Mouse (Mus musculus): ENCODE measurements around the gene Col25a1.
A peak's percentile ranks its signal among the peaks of the same experiment; 100 is the strongest.

Col25a1 gene

GRCm38 (mm10) chr3:130310694-130311305 lies 179.5 kb downstream of the Col25a1 start:
- DNase-seq (ENCODE audit: low read depth, low spot score): no peak

- DNase-seq (ENCODE audit: low read depth, low spot score): no peak
Measured at GRCm38 (mm10) chr3:130313246-130313645, 181.9 kb downstream of the Col25a1 start.

GRCm38 (mm10) chr3:130327039-130328015 lies 196.0 kb downstream of the Col25a1 start:
- DNase-seq (ENCODE audit: low read depth, low spot score): no peak

- no peak for DNase-seq (ENCODE audit: low read depth, low spot score)
Measured at GRCm38 (mm10) chr3:130328909-130329308, 197.6 kb downstream of the Col25a1 start.

DNA sequence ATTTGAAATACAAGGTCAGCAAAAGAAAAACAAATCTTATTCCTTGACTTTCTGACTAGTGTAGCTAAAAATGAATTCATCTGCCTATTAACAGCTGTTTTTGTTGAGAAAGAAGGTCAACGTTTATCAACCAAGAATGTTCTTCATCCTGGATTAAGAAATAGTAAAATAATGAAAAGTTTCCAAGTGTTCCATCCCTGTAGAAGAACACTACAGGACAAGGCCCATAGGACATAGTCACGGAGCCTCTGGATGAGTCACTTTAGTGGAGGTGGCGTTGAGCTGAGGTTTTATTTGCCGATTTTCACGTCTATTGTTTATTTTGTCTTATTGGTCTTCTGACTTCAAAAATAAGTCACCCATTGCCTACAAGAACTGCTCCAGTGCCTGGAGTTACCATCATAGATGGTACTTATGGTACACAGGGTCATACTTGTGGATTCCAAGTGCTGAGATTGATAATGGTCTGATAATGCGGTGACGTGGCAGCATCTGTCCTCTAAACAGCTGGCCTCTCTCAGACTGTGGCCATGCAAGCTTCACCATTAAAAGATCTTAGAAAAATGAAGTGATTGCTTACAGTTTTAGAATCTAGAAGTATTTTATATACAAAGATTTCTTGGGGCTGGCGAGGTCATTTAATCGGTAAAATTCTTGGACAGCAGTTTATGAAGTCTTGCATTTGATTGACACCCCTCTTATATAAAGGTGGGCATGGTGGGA lies 198.7 kb downstream of the Col25a1 start:
- no peak for DNase-seq (ENCODE audit: low read depth, low spot score)

GRCm38 (mm10) chr3:130330556-130330950 lies 199.3 kb downstream of the Col25a1 start:
- DNase-seq (ENCODE audit: low read depth, low spot score): no peak

DNA sequence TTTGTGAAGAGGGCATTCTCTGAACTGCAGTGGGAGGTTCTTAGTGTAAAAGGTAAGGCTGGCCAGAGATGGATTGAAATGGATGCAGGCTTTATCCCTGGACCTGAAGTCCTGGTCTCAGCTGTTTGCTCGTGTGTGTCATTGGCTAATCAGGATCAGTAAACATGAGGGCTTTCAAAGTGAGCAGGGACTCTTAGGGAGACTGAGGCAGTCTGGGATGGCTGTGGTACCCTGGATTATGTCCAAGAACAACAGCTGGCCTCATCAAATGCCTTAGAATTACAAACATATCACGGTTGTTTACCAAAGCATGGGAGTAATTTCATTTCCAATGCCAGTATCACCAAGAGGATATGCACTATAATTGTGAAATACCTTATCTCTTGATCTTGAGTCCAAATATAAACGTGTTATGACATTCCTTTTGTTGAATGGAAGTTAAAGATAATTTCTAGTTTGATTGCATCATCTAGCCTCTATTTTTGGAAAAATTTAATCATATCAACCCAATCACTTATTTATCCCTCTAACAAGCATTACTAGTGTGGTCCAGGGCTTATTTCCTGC lies 201.1 kb downstream of the Col25a1 start:
- DNase-seq (ENCODE audit: low read depth, low spot score): no peak

DNA sequence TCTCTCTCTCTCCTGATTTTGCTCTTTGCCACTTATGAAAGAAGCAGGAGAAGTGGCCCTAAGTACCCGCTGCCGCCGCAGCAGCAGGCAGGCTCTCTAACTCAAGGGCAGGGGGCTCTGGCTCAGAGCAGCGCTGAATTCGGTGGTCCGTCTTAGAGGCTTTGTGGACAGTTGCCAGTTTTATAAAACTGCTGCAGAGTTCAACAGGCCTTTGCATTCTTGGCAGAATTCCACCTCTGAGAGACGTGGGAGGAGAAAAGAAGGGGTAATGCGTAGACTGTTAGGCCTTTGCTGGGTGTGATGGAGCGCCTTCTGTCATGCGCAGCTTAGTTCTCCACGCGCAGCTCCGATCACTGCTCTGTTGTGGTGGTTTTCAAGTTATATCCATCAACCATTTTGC lies 206.6 kb downstream of the Col25a1 start:
- peak; percentile 27 for DNase-seq (ENCODE audit: low read depth, low spot score)

DNA sequence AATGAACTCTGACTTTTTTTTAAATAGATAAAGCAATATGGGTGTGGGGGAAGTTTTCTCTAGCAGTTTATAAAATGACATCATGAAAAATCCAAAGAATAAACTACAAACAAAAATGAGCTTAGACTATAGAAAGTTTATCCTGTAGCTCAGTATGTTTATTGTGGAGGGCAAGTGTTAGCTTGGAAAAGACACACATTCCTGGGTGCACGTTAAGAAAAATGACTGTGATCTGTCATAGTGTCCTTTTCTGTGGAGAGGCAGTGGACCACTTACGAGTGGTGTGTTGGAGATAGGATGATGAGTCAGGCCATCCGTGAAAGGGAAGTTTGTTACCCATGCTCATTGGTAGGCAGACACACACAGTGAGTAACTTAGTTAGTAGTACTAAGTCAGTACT lies 207.1 kb downstream of the Col25a1 start:
- no peak for DNase-seq (ENCODE audit: low read depth, low spot score)

- no peak for DNase-seq (ENCODE audit: low read depth, low spot score)
Measured at GRCm38 (mm10) chr3:130350161-130350560, 218.9 kb downstream of the Col25a1 start.

DNA sequence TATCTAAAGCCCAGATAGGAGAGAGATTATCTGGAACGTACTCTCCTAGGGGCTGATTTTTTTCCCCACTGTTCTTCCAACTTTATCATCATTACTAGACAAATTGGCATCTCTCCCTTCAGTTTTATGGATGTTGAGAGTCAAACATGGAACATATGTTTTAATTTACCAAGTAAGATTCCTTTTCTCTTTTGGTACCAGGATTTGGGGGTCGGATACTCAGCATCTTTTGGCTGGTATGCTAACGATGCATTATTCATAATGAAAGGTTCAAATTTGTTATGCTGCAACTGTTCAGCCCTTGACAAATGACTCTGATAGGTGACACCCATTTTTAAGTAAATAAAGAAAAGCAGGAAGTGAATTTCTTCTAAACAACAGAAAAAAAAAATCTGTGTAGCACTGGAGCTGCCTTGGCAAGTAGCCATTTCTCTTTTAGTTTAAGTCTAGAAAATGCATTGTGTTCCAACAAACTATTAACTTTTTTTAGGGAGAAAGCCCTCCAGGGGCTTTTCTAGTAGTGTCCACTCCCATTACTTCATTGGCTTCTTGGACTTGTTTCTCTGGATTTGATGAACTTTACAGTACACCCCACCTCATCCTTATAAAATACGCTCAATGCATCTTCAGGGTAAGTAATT lies 223.2 kb downstream of the Col25a1 start:
- DNase-seq (ENCODE audit: low read depth, low spot score): no peak

DNA sequence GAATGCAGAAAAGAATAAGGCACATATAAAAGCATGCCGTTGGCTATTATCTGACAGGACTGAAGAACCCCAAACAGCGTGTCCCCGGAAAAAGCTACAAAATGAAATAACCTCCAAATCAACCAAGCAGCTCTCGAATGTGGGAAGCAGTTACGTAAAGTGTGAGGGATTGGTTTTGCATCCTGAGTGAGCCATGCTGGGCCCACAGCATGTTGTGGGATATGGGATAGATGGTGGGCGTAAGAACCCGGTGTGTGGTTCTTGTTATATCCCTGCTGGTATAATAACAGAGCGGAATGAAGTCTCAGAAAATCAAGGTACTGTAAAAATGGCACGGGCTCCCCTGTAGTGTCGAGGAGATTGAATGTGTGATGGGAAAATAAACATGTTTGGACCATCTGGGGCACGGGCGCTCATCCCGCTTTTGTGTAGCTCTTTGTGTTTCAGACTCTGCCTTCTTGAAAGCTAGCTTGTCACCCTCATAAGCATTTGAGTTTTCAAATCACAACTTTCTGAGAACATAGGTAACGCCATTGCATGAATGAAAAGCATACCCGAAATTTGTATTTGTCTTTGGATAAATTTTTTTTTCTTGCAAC lies 225.4 kb downstream of the Col25a1 start:
- no peak for DNase-seq (ENCODE audit: low read depth, low spot score)

- DNase-seq (ENCODE audit: low read depth, low spot score): no peak
Measured at GRCm38 (mm10) chr3:130360813-130361212, 229.5 kb downstream of the Col25a1 start.

DNA sequence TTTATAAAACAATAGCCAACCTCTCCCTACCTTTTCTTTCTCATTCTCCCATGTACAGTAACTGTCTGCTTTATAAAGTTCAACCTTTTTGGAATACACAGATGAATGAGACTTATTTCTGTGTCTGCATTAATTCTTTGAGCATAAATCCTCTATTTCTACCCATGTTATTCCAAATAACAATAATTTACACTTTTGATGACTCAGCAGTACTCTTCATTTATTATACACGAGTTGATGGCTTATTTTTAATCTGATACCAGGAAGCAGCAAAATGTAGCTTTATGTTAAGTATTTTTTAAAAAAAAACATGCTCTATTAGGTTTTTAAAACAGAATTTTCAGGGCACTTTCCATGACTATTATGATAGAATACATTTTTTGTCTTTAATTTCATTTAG lies 230.6 kb downstream of the Col25a1 start:
- DNase-seq (ENCODE audit: low read depth, low spot score): no peak

- no peak for DNase-seq (ENCODE audit: low read depth, low spot score)
Measured at GRCm38 (mm10) chr3:130362797-130363367, 231.6 kb downstream of the Col25a1 start.

DNA sequence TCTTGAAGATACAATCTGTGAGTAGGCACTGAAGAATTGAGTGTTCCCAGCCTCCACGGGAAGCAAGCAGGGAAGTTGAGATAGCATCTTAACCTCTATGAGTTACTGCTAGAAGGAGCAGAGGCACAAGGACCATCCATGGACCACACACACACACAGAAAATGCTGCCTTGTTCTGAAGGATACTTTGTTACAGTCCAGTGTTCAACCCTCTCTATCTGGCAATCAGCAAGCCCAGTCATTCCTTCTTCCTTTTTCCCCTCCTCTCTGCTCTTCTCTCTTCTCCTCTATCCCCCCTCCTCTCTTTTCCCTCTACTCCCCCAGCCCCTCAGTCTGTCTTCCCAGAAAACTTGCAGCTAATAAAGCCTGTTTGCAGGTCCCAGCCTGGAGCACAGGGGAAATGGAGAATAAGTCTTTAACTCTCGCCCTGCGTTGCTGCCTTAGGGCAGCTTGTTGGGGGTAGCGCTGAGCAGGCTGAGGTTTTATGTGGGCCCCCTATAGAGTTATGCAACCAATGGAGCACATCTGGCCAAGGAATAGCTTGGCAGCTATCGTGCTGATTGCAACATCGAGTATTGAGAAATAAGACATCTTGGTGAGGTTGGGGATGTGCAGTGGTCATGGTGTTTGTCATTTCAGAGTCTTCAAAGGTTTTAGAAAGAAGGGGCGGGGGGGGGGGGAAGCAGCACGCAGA lies 235.8 kb downstream of the Col25a1 start:
- peak; percentile 63 for DNase-seq (ENCODE audit: low read depth, low spot score)

DNA sequence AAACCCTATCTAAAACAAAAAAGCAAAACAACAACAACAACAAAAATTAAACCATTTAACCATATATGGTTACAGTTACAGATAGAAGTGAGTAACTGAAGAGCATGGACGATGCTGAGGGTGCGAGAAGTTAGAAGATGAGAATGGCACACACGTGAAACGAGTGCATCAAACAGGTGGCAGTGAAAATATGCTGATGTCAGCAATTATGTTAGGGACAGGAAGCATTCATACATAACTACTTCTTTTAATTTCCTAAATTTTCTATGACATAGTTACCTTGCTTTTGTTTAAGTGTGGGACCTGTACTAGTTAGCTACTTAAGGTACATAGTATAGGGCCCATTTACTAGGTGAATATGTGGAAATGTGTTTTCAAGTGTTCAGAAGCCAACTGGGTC lies 237.1 kb downstream of the Col25a1 start:
- DNase-seq (ENCODE audit: low read depth, low spot score): no peak

GRCm38 (mm10) chr3:130369113-130369512 lies 237.8 kb downstream of the Col25a1 start:
- no peak for DNase-seq (ENCODE audit: low read depth, low spot score)

- no peak for DNase-seq (ENCODE audit: low read depth, low spot score)
Measured at GRCm38 (mm10) chr3:130370167-130370566, 238.9 kb downstream of the Col25a1 start.

DNA sequence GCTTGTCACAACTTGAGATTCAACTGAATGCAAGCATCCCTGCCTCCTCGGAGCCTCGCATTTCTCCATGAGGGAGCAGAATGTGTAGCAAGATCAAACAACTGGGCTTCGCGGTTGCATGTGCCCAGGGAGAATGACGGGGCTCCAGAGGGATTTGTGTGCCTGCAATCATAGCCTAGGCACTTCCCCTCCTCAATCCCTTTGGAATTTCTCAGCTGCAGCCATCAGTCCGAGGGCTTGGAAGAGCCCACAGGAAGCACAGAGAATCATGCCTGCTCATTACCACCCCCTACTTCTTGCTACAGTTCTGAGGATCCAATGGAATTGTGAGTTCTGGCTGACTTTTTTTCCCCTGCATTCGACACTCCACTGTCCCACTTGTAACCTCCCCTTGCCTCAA lies 241.8 kb downstream of the Col25a1 start:
- no peak for DNase-seq (ENCODE audit: low read depth, low spot score)
